Mouse (Mus musculus): ENCODE results near the gene Supt4a. TPM values are rescaled to one million over a fixed set of nuclear protein-coding genes. Genes with fewer than 3 reads are reported as not detected.

The Supt4a gene
- polyA plus RNA-seq, 1 experiment from 2014 or later, result 180 TPM

DNA sequence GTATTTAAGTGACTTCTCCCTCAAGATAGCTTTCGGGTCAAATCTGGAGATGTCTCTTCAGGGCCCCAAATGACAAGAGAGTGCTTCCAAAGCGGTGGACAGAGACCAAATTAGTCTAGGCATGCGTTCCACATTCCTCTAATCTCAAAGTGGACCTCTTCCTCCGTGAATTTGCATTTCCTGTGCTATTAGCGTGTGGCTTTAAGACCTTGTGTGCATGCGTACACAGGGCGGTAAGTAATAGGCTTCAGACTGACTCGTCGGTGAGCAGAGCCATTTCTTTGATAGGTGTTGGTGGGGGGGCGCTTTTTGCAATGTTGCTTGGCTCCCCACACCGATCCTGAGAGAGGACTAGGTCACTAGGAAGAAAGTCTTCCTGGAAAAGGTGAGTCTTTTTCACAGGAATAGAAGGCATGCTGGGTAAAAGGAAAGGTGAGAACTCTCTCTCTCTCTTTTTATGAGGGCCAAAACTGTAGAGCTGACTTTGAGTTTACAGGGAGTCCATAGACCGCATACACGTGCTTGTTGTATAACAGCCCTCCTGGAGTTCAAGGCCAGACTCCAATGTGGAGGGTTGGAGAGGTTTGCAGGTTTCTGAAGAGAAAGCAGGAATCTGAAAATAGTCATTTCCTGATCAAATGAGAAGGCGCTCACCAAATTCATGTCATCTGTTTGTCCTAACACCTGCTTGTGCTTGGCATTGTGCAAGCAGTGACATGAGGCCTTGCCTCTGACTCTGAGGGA is 35.3 kb upstream of the Supt4a start:
- no peaks in the 10 kb centered on the region for H3K36me3 ChIP-seq (replicated peaks; ENCODE audit: control insufficient read depth, insufficient read depth, low read depth, low read length)
- no peaks in the 10 kb centered on the region for H3K27me3 ChIP-seq (ENCODE audit: control insufficient read depth, insufficient read depth, low read length)
- WGBS, result 79% methylated on average over 14 of the region's 14 CpGs
- no peak for DNase-seq (ENCODE audit: low spot score)
- H3K27ac ChIP-seq (replicated peaks; ENCODE audit: low read depth, low read length), result no peak overlapping the region
- no peak for ATAC-seq (replicated peaks; ENCODE audit: insufficient number of reproducible peaks, low FRiP score, low TSS enrichment, low read depth)
- no peaks in the 10 kb centered on the region for H3K9me3 ChIP-seq (replicated peaks; ENCODE audit: control insufficient read depth, low read length)
- no peak overlapping the region for H3K4me2 ChIP-seq (ENCODE audit: low read depth, low read length)
- no peaks in the 10 kb centered on the region for H3K4me1 ChIP-seq (ENCODE audit: control insufficient read depth, insufficient read depth, low read length)
- no peak overlapping the region for H3K4me3 ChIP-seq (ENCODE audit: low read depth, low read length)
- H3K9ac ChIP-seq (replicated peaks; ENCODE audit: low read length), result no peak overlapping the region

DNA sequence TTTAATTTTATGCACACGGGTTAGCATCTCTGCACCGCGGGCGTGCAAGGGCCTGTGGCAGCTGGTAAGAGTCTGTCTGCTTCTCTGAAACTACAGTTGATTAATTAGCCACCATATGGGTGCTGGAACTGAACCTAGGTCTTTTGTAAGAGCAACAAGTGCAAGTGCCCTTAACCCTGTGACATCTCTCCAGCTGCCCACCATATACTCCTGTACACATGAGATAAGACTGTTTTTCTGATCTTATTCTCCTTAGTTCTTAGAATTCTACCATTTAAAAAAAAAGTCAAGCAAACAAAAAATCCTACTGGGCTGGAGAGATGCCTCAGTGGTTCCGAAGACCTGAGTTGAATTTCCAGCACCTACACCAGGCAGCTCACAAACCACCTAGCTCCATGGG is 33.7 kb upstream of the Supt4a start:
- H3K4me2 ChIP-seq (ENCODE audit: low read depth, low read length), result no peak overlapping the region
- no peak overlapping the region for H3K4me3 ChIP-seq (ENCODE audit: low read depth, low read length)
- no peaks in the 10 kb centered on the region for H3K9me3 ChIP-seq (replicated peaks; ENCODE audit: control insufficient read depth, low read length)
- no peak overlapping the region for H3K27ac ChIP-seq (replicated peaks; ENCODE audit: low read depth, low read length)
- 87% methylated on average over 5 of the region's 5 CpGs for WGBS
- no peak for DNase-seq (ENCODE audit: low spot score)
- ATAC-seq (replicated peaks; ENCODE audit: insufficient number of reproducible peaks, low FRiP score, low TSS enrichment, low read depth), result no peak
- H3K27me3 ChIP-seq (ENCODE audit: control insufficient read depth, insufficient read depth, low read length), result no peaks in the 10 kb centered on the region
- H3K36me3 ChIP-seq (replicated peaks; ENCODE audit: control insufficient read depth, insufficient read depth, low read depth, low read length), result no peaks in the 10 kb centered on the region
- no peaks in the 10 kb centered on the region for H3K4me1 ChIP-seq (ENCODE audit: control insufficient read depth, insufficient read depth, low read length)
- H3K9ac ChIP-seq (replicated peaks; ENCODE audit: low read length), result no peak overlapping the region

- DNase-seq (ENCODE audit: low spot score) (no peak), ATAC-seq (replicated peaks; ENCODE audit: insufficient number of reproducible peaks, low FRiP score, low TSS enrichment, low read depth) (no peak)
- WGBS, result 83% methylated on average over 9 of the region's 9 CpGs
- Histone ChIP-seq H3K4me2 (ENCODE audit: low read depth, low read length) (no peak overlapping the region), H3K27me3 (ENCODE audit: control insufficient read depth, insufficient read depth, low read length) (no peaks in the 10 kb centered on the region), H3K36me3 (replicated peaks; ENCODE audit: control insufficient read depth, insufficient read depth, low read depth, low read length) (no peaks in the 10 kb centered on the region), H3K9me3 (replicated peaks; ENCODE audit: control insufficient read depth, low read length) (no peaks in the 10 kb centered on the region), H3K27ac (replicated peaks; ENCODE audit: low read depth, low read length) (no peak overlapping the region), H3K4me3 (ENCODE audit: low read depth, low read length) (no peak overlapping the region), H3K4me1 (ENCODE audit: control insufficient read depth, insufficient read depth, low read length) (no peaks in the 10 kb centered on the region), H3K9ac (replicated peaks; ENCODE audit: low read length) (no peak overlapping the region)
Measured at GRCm38 (mm10) chr11:87704289-87704688, 33.1 kb upstream of the Supt4a start.

DNA sequence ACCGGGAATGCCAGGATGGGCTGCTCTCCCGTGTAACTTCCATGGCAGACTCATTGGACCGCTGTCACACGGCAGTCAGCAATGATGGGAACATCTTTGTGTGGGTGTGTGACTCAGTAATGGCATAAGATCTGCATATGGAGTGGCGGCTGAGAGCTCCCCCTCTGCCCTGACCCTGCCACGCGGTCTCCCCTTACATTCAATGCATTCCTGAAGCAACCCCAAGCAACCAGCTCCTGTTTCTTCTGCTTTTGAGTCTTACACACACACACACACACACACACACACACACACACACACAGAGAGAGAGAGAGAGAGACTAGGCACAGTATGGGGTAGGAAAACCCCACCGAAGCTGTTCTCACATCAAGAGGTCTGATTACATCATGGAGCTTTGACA is 29.8 kb upstream of the Supt4a start:
- no peak overlapping the region for H3K4me3 ChIP-seq (ENCODE audit: low read depth, low read length)
- no peak for DNase-seq (ENCODE audit: low spot score)
- no peak overlapping the region for H3K4me2 ChIP-seq (ENCODE audit: low read depth, low read length)
- H3K36me3 ChIP-seq (replicated peaks; ENCODE audit: control insufficient read depth, insufficient read depth, low read depth, low read length), result no peaks in the 10 kb centered on the region
- no peaks in the 10 kb centered on the region for H3K4me1 ChIP-seq (ENCODE audit: control insufficient read depth, insufficient read depth, low read length)
- 0 out of 2 replicates have a peak, but pooled peaks have one; percentile 37 for ATAC-seq (replicated peaks; ENCODE audit: insufficient number of reproducible peaks, low FRiP score, low TSS enrichment, low read depth)
- no peak overlapping the region for H3K27ac ChIP-seq (replicated peaks; ENCODE audit: low read depth, low read length)
- no peak overlapping the region for H3K9ac ChIP-seq (replicated peaks; ENCODE audit: low read length)
- H3K9me3 ChIP-seq (replicated peaks; ENCODE audit: control insufficient read depth, low read length), result no peaks in the 10 kb centered on the region
- H3K27me3 ChIP-seq (ENCODE audit: control insufficient read depth, insufficient read depth, low read length), result no peaks in the 10 kb centered on the region
- WGBS, result 62% methylated on average over 8 of the region's 8 CpGs

GRCm38 (mm10) chr11:87708979-87709378 is 28.4 kb upstream of the Supt4a start:
- no peak for ATAC-seq (replicated peaks; ENCODE audit: insufficient number of reproducible peaks, low FRiP score, low TSS enrichment, low read depth)
- Histone ChIP-seq H3K4me1 (ENCODE audit: control insufficient read depth, insufficient read depth, low read length) (no peaks in the 10 kb centered on the region), H3K27ac (replicated peaks; ENCODE audit: low read depth, low read length) (no peak overlapping the region)

DNA sequence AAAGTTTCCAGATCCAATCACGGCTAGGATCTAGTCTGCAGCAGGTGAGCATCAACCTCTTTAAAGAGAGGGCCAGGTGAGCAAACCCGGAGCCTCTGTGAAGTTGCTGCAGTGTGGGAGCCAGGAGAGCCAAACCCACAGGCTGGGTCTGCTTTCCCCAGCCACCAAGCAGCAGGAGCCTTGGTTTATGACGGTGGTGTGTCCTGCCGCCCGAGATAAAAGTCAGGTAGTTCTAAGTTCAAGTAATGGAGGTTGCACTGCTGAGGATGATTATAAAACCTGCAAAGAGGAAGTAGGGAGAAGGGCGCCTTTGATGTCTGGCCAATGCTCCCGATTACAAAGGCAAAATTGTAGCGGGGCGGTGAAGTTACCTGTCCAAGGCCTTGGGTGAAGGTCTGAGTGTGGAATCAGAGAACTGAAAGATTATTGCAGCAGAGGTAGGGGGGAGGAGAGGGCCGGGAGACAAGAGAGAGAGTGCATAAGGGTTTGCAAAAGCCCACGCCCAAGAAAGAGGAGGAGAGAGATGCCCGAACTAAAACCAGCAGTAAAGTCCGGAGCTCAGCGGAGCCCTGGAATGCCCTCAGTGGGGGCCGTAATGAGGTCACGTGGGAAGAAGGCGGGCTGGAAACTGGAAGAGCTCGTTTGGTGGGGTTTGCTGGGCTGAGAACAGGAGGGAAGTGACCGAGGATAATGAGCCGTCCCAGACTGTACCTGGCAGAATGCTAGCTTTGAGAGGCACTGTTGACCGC is 27.7 kb upstream of the Supt4a start:
- ATAC-seq (replicated peaks; ENCODE audit: insufficient number of reproducible peaks, low FRiP score, low TSS enrichment, low read depth) (0 out of 2 replicates have a peak, but pooled peaks have one; percentile 72), DNase-seq (ENCODE audit: low spot score) (peak; percentile 77)
- Histone ChIP-seq H3K27me3 (ENCODE audit: control insufficient read depth, insufficient read depth, low read length) (no peaks in the 10 kb centered on the region), H3K4me2 (ENCODE audit: low read depth, low read length) (peak overlapping the region; percentile 32), H3K36me3 (replicated peaks; ENCODE audit: control insufficient read depth, insufficient read depth, low read depth, low read length) (no peaks in the 10 kb centered on the region), H3K4me3 (ENCODE audit: low read depth, low read length) (peak overlapping the region; percentile 5; the same call in 1 of the 2 replicates), H3K9ac (replicated peaks; ENCODE audit: low read length) (0 out of 2 replicates have a peak overlapping the region, but pooled peaks have one; percentile 26), H3K4me1 (ENCODE audit: control insufficient read depth, insufficient read depth, low read length) (no peaks in the 10 kb centered on the region), H3K9me3 (replicated peaks; ENCODE audit: control insufficient read depth, low read length) (no peaks in the 10 kb centered on the region), H3K27ac (replicated peaks; ENCODE audit: low read depth, low read length) (no peak overlapping the region)
- WGBS, result 8% methylated on average over 21 of the region's 21 CpGs

More at GRCm38 (mm10) chr11:87708979-87709378, 28.4 kb upstream of the Supt4a start:
- DNase-seq (ENCODE audit: low spot score), result no peak
- no peak overlapping the region for H3K9ac ChIP-seq (replicated peaks; ENCODE audit: low read length)
- H3K9me3 ChIP-seq (replicated peaks; ENCODE audit: control insufficient read depth, low read length), result no peaks in the 10 kb centered on the region
- no peaks in the 10 kb centered on the region for H3K36me3 ChIP-seq (replicated peaks; ENCODE audit: control insufficient read depth, insufficient read depth, low read depth, low read length)
- H3K4me2 ChIP-seq (ENCODE audit: low read depth, low read length), result no peak overlapping the region
- no peak overlapping the region for H3K4me3 ChIP-seq (ENCODE audit: low read depth, low read length)
- H3K27me3 ChIP-seq (ENCODE audit: control insufficient read depth, insufficient read depth, low read length), result no peaks in the 10 kb centered on the region
- 78% methylated on average over 5 of the region's 5 CpGs for WGBS

- Histone ChIP-seq H3K4me1 (ENCODE audit: control insufficient read depth, insufficient read depth, low read length) (no peaks in the 10 kb centered on the region), H3K9me3 (replicated peaks; ENCODE audit: control insufficient read depth, low read length) (no peaks in the 10 kb centered on the region), H3K9ac (replicated peaks; ENCODE audit: low read length) (no peak overlapping the region), H3K4me3 (ENCODE audit: low read depth, low read length) (0 out of 2 replicates have a peak overlapping the region, but pooled peaks have one; percentile 5), H3K36me3 (replicated peaks; ENCODE audit: control insufficient read depth, insufficient read depth, low read depth, low read length) (no peaks in the 10 kb centered on the region), H3K27me3 (ENCODE audit: control insufficient read depth, insufficient read depth, low read length) (no peaks in the 10 kb centered on the region), H3K27ac (replicated peaks; ENCODE audit: low read depth, low read length) (no peak overlapping the region), H3K4me2 (ENCODE audit: low read depth, low read length) (peak overlapping the region; percentile 32)
- no peak for DNase-seq (ENCODE audit: low spot score)
- ATAC-seq (replicated peaks; ENCODE audit: insufficient number of reproducible peaks, low FRiP score, low TSS enrichment, low read depth), result no peak
- 41% methylated on average over 7 of the region's 7 CpGs for WGBS
Measured at GRCm38 (mm10) chr11:87710262-87710615, 27.1 kb upstream of the Supt4a start.

- Histone ChIP-seq H3K9me3 (replicated peaks; ENCODE audit: control insufficient read depth, low read length) (no peaks in the 10 kb centered on the region), H3K27me3 (ENCODE audit: control insufficient read depth, insufficient read depth, low read length) (no peaks in the 10 kb centered on the region), H3K4me2 (ENCODE audit: low read depth, low read length) (no peak overlapping the region), H3K4me3 (ENCODE audit: low read depth, low read length) (no peak overlapping the region), H3K27ac (replicated peaks; ENCODE audit: low read depth, low read length) (no peak overlapping the region), H3K36me3 (replicated peaks; ENCODE audit: control insufficient read depth, insufficient read depth, low read depth, low read length) (no peaks in the 10 kb centered on the region), H3K9ac (replicated peaks; ENCODE audit: low read length) (no peak overlapping the region), H3K4me1 (ENCODE audit: control insufficient read depth, insufficient read depth, low read length) (no peaks in the 10 kb centered on the region)
- no peak for ATAC-seq (replicated peaks; ENCODE audit: insufficient number of reproducible peaks, low FRiP score, low TSS enrichment, low read depth)
- no peak for DNase-seq (ENCODE audit: low spot score)
- 78% methylated on average over 4 of the region's 4 CpGs for WGBS
Measured at GRCm38 (mm10) chr11:87712188-87712587, 25.2 kb upstream of the Supt4a start.

Measured in embryonic facial prominence, embryonic 11.5 days (tissue).